Mouse (Mus musculus): ENCODE data around the gene Marveld2. TPM values are rescaled to one million over a fixed set of nuclear protein-coding genes. Genes with fewer than 3 reads are reported as not detected.

Marveld2 gene
- polyA plus RNA-seq (2017; shearing (Covaris generic)) = 1 to 10 TPM; 5.5 to 8.4 TPM

DNA sequence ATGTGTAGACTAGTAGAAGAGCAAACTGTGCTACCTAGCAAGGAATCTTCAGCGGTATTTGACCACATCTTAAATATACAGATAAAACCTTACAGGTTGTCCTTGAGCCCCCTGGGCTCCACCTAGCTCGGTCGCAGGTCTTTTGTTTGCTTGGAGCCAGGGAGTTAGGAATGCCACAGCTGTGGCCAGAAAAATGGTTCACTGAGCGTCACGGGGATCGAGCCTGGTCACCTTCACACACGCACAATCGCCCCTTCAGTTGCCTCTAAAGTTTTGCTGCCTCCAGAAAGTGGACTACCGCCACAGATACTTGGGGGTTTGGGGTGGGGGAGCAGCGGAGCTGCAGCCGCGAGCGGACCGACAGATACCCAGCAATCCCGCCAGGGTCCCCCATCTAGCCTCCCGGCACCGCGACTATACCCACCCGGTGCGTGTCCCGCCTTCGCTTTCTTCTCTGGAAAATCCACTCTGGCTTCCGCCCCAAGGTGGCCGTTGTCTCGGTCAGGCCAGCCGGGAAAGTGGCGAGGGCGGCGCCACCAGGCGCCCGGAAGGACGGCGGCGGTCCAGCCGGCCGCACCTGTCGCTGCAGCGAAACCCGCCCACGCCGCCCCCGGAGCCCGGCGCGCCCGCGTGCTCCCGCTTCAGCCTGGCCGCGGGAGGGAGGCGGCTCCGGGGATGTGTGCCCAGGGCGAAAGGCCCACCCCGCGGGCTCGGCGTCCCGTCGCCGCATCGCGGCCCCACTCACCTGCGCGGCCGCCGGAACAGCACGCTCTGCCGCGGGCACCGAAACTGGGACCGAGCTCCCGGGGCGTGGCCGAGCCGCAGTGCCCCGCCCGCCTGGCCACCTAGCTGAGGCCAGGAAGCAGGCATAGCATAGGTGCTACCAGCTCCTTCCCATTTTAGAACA is at the start of gene Marveld2:
Gene Marveld2, minus strand, starts transcription at position 791 of the 907 bp plus-strand sequence.

DNA sequence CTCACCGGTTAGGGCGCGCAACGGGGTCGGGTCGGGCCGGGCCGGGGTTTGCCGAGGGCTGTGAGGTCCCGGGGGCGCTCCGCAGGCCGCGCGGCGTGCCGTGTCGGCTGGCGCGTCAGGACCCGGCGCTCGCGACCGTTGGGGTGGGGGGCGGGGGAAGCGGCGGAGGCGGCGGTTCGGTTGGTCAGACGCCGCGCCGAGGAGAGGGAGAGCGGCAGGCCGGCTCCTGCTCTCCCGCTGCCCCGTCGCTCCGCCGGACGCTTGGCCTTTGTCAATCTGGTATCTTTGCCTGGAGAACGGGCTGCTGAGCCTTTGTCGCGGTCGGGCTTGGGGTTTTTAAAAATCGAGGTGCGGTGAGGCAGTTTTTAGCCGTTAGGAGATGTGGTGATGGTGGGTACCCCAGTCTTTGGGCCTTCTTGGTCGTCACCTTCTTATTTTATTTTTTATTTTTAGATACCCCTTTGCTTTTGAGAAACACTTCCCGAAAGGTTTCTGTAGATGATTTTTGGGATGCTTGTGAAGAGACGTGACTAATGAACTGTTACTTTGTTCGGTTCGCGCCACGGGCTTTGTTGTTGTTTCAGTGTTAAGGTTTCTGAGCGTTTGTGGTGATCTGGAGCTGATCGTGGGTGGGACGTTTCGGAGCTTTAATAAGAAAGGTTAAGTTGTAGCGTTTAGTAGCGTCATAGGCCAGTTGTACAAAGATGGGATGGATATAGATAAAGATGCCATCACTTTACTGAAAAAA is 34.8 kb upstream of the Marveld2 start, which contains the start of gene Taf9:
Gene Taf9, plus strand, starts transcription at position 141 of the 748 bp plus-strand sequence.

DNA sequence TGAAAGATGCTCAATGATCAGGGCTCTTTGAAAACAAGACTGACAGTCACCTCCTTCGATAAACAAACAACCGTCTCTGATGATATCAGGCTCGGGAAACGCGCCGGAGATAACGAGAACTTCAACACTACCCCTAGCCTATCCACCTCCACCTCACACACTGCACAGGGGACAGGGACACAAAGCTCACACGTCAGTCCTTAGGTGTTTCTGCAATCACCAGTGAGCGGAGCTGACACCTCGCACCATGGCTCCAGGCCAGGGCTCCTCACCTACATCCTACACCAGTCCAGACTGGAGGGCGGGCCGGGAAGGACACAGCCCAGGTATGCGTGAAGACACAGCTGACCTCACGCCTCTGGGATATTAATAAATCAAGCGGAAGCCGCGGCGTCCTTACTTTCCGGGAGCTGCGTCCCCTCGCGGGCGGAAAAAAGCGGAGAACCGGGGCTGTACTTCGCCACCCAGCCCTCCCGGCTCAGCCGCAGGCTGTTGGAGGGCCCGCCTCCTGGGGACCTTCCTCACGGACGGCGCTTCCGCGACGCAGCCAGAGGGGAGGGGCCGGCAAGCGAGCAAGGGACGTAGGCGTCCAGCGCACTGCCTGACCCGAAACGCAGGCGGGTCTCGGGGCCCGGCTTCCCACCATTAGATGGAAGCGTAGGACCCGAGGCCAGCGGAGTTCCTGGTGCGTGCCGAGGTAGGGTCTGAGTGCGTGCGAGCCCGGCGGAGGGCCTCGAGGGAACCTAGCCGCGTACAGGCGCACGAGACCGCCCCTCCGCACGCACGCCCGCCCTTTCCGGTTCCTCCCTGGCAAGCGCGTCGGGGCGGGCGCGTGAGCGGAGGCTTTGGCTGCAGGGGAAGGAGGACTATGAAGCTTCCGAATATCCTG is 34.0 kb upstream of the Marveld2 start, which contains the start of the genes Ak6 and Rad17:
Gene Ak6, plus strand, starts transcription at position 430 of the 889 bp plus-strand sequence.
Gene Rad17, minus strand, starts transcription at position 502 of the 889 bp plus-strand sequence.

DNA sequence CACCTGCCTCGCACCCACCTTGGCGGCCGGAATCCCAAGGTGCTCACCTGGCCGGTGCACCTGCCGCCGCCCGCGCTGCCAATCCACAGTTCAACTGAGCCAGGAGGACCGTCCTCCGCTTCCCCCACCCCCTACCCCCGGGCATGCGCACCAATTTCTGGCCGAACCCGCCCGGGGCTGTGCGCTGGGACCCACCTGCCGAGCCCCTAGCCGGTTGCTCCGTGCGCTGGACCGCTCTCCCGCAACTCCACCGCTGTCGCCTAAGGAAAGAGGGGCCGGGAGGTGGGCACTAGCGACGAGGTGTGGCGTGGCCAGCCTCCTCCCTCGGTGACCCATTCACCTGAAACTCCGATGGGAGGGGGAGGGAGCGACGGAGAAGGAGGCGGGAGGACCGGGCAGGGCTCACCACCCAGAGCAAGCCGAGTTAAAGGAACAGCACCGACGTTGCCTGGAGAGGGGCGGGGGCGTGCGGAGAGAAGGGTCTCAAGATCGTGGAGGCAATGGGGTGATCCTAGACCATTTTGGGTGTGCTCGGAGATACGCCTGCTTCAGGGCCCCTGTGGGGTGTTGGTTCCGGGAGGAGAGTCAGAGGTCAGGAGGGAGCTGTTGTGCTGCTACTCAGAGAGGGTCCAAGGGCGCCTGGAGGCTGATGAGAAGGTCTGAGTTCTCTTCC is 64.3 kb downstream of the Marveld2 start, which contains the start of gene Ocln:
Gene Ocln, minus strand, starts transcription at position 350 of the 673 bp plus-strand sequence.

Other genes starting within 250 kb of the Marveld2 start
- gene Naip1, start 164.1 kb downstream of the Marveld2 start, polyA plus RNA-seq (2017; shearing (Covaris generic)) = under 1 TPM in 1 of 2 experiments, not detected in 1; 0.09 TPM
- 10 to 100 TPM; 44.2 to 46.1 TPM for gene Gtf2h2, start 124.4 kb downstream of the Marveld2 start, polyA plus RNA-seq (2017; shearing (Covaris generic))
- gene Ocln, start 64.3 kb downstream of the Marveld2 start, polyA plus RNA-seq (2017; shearing (Covaris generic)) = 1 to 10 TPM in 1 of 2 experiments, not detected in 1; 1.0 TPM
- gene Ak6, start 34.0 kb upstream of the Marveld2 start, polyA plus RNA-seq (2017; shearing (Covaris generic)) = 100 to 1,000 TPM; 116 to 165 TPM
- gene Rad17, start 34.1 kb upstream of the Marveld2 start, polyA plus RNA-seq (2017; shearing (Covaris generic)) = 10 to 100 TPM; 19.3 to 21.0 TPM
- 1 to 10 TPM; 3.3 to 9.9 TPM for gene Taf9, start 34.6 kb upstream of the Marveld2 start, polyA plus RNA-seq (2017; shearing (Covaris generic))
- 10 to 100 TPM; 25.1 to 27.7 TPM for gene Ccdc125, start 52.7 kb upstream of the Marveld2 start, polyA plus RNA-seq (2017; shearing (Covaris generic))
- 10 to 100 TPM; 74.7 to 89.0 TPM for gene Cdk7, start 114.0 kb upstream of the Marveld2 start, polyA plus RNA-seq (2017; shearing (Covaris generic))
- gene Mrps36, start 127.7 kb upstream of the Marveld2 start, polyA plus RNA-seq (2017; shearing (Covaris generic)) = 100 to 1,000 TPM in 1 of 2 experiments, 10 to 100 TPM in 1; 89.5 to 102 TPM
- gene Cenph, start 158.9 kb upstream of the Marveld2 start, polyA plus RNA-seq (2017; shearing (Covaris generic)) = 1 to 10 TPM; 7.1 to 8.8 TPM
- gene Ccnb1, start 169.6 kb upstream of the Marveld2 start, polyA plus RNA-seq (2017; shearing (Covaris generic)) = 10 to 100 TPM; 21.0 to 26.2 TPM
- 10 to 100 TPM; 48.3 to 52.9 TPM for gene Slc30a5, start 216.5 kb upstream of the Marveld2 start, polyA plus RNA-seq (2017; shearing (Covaris generic))

All from activated CD4-positive, CD25-positive, alpha-beta regulatory T cell (primary cell).